Mouse (Mus musculus): ENCODE data around the gene Hcar1.

DNA sequence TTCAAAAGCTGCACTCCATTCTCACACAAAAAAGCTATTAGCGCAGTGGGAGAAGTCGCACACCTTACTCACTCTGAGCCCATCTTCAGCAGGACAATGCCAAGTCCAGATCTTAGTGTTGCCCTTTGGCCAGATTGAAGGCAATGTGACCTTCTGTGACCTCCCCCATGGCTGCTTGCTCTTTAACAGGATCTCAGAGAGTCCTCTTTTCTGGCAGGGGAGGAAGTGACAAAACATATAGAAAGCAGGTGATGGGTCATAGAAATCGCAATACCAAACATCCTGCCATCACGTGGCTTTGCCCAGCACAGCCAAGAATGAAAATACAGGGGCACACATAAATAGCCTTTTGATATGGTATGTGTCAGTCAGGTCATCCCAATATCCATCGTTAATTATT lies 11.2 kb upstream of the Hcar1 start:
- TF ChIP-seq CTCF (IDR thresholded peaks at IDR 0.05; ENCODE audit: borderline replicate concordance, insufficient read depth, low read depth, low read length) (no peak), POLR2A (IDR thresholded peaks at IDR 0.05; ENCODE audit: borderline replicate concordance, insufficient read depth, low read length) (no peak)
